ENCODE assay signal across 14 mouse cellular contexts in the genomic region with DNA sequence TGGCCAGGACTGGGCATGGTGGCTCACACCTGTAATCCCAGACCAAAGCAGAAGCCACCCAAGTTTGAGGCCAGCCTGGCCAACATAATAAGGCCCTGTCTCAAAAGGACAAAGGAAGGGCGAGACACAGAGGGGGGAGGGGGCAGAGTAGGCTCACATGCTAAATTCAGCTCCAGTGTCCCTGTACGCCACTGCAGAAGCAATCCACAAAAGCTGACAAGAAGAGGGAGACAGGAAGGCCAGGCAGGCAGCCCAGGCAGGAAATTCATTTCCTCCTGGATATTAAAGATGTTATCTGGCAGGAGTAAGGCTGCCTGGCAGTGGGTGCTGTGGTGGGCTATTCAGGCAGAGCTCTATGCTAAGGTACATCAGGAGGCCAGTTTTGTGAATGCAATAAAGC. TPM values are rescaled to one million over a fixed set of nuclear protein-coding genes. Genes with fewer than 3 reads are reported as not detected.
A peak's percentile ranks its signal among the peaks of the same experiment; 100 is the strongest.
DNase-seq lines count a peak whose midpoint lies in the region; ATAC-seq lines count a peak whose summit lies in the region.
"Had no signal": no experiment of that assay in that cellular context is flagged by ENCODE, and none has a peak within 500 bp of the region (broad histone marks: within the 10 kb centered on the region; RNA-seq: fewer than 3 reads in every experiment).

No protein-coding gene starts in this region.

- ATAC-seq in forebrain, embryonic 13.5 days, result no peak
- ATAC-seq in forebrain, embryonic 16.5 days, result no peak
- ATAC-seq in neural tube, embryonic 13.5 days (ENCODE audit: low read depth), result no peak
- no peak for ATAC-seq in neural tube, embryonic 15.5 days (ENCODE audit: low FRiP score)
- ATAC-seq: forebrain, embryonic 15.5 days; intestine, postnatal 0 days; liver, postnatal 0 days had no signal

- H3K36me3 ChIP-seq in forebrain, embryonic 13.5 days (ENCODE audit: poor library complexity, severe bottlenecking), result no peaks in the 10 kb centered on the region
- H3K36me3 ChIP-seq in forebrain, embryonic 16.5 days (ENCODE audit: control insufficient read depth, insufficient read depth), result no peaks in the 10 kb centered on the region
- no peaks in the 10 kb centered on the region for H3K36me3 ChIP-seq in neural tube, embryonic 13.5 days
- H3K36me3 ChIP-seq in neural tube, embryonic 15.5 days, result no peaks in the 10 kb centered on the region
- H3K36me3 ChIP-seq: embryonic facial prominence, embryonic 12.5 days; forebrain, embryonic 15.5 days had no signal

- 0 out of 2 replicates have a peak overlapping the region, but pooled peaks have one; percentile 5 for H3K9ac ChIP-seq in forebrain, embryonic 13.5 days
- H3K9ac ChIP-seq in forebrain, embryonic 16.5 days (replicated peaks; ENCODE audit: low read depth, low read length), result no peak overlapping the region
- 0 out of 2 replicates have a peak overlapping the region, but pooled peaks have one; percentile 22 for H3K9ac ChIP-seq in neural tube, embryonic 13.5 days
- H3K9ac ChIP-seq in neural tube, embryonic 15.5 days (replicated peaks), result no peak overlapping the region
- H3K9ac ChIP-seq: embryonic facial prominence, embryonic 12.5 days; forebrain, embryonic 15.5 days; liver, postnatal 0 days had no signal

- H3K27ac ChIP-seq in forebrain, embryonic 13.5 days, result no peak overlapping the region
- no peak overlapping the region for H3K27ac ChIP-seq in forebrain, embryonic 16.5 days (ENCODE audit: low read length)
- no peak overlapping the region for H3K27ac ChIP-seq in neural tube, embryonic 13.5 days (replicated peaks)
- H3K27ac ChIP-seq in neural tube, embryonic 15.5 days (replicated peaks), result no peak overlapping the region
- H3K27ac ChIP-seq: embryonic facial prominence, embryonic 12.5 days; forebrain, embryonic 15.5 days had no signal

- H3K4me1 ChIP-seq in forebrain, embryonic 13.5 days, result peaks cover 5% of the 10 kb centered on the region
- H3K4me1 ChIP-seq in forebrain, embryonic 16.5 days (replicated peaks; ENCODE audit: control insufficient read depth, insufficient read depth, low read length), result peaks cover 6% of the 10 kb centered on the region
- peaks cover 6% of the 10 kb centered on the region for H3K4me1 ChIP-seq in neural tube, embryonic 13.5 days (replicated peaks)
- H3K4me1 ChIP-seq in neural tube, embryonic 15.5 days, result peaks cover 8% of the 10 kb centered on the region

- peaks cover 32% of the 10 kb centered on the region for H3K27me3 ChIP-seq in forebrain, embryonic 13.5 days
- H3K27me3 ChIP-seq in forebrain, embryonic 16.5 days (replicated peaks; ENCODE audit: control insufficient read depth, insufficient read depth, low read length), result peaks cover 8% of the 10 kb centered on the region
- H3K27me3 ChIP-seq in neural tube, embryonic 13.5 days, result peaks cover 31% of the 10 kb centered on the region
- peaks cover 21% of the 10 kb centered on the region for H3K27me3 ChIP-seq in neural tube, embryonic 15.5 days (replicated peaks)

- 15% methylated on average over 2 of the region's 2 CpGs for WGBS in forebrain, embryonic 13.5 days
- WGBS in forebrain, embryonic 16.5 days, result 20% methylated on average over 2 of the region's 2 CpGs
- 12% methylated on average over 2 of the region's 2 CpGs for whole genome bisulfite sequencing in neural tube, embryonic 13.5 days
- WGBS in neural tube, embryonic 15.5 days, result 33% methylated on average over 2 of the region's 2 CpGs

- H3K4me2 ChIP-seq in forebrain, embryonic 13.5 days, result no peak overlapping the region
- H3K4me2 ChIP-seq in forebrain, embryonic 16.5 days (ENCODE audit: low read length), result no peak overlapping the region
- H3K4me2 ChIP-seq in neural tube, embryonic 13.5 days, result no peak overlapping the region
- no peak overlapping the region for H3K4me2 ChIP-seq in neural tube, embryonic 15.5 days
- H3K4me2 ChIP-seq: embryonic facial prominence, embryonic 12.5 days; forebrain, embryonic 15.5 days had no signal

- no peaks in the 10 kb centered on the region for H3K9me3 ChIP-seq in forebrain, embryonic 13.5 days (replicated peaks)
- H3K9me3 ChIP-seq in forebrain, embryonic 16.5 days (ENCODE audit: control insufficient read depth, low read length), result no peaks in the 10 kb centered on the region
- H3K9me3 ChIP-seq in neural tube, embryonic 13.5 days, result no peaks in the 10 kb centered on the region
- H3K9me3 ChIP-seq in neural tube, embryonic 15.5 days (replicated peaks), result no peaks in the 10 kb centered on the region
- H3K9me3 ChIP-seq: embryonic facial prominence, embryonic 12.5 days; forebrain, embryonic 15.5 days had no signal

- peak; percentile 67 for DNase-seq in kidney, postnatal 10 days
- DNase-seq in lung, postnatal 4 days, result peak; percentile 60 to 80
- no peak for DNase-seq in left cerebral cortex, adult 8-10 months (ENCODE audit: low spot score in 2 of 2)
- no peak for DNase-seq in right cerebral cortex, postnatal 14 days
- DNase-seq: cerebellum, adult 2 months; liver, postnatal 0 days had no signal

- no peak overlapping the region for H3K4me3 ChIP-seq in forebrain, embryonic 13.5 days
- no peak overlapping the region for H3K4me3 ChIP-seq in forebrain, embryonic 16.5 days (replicated peaks; ENCODE audit: low read length)
- no peak overlapping the region for H3K4me3 ChIP-seq in neural tube, embryonic 13.5 days
- no peak overlapping the region for H3K4me3 ChIP-seq in neural tube, embryonic 15.5 days (replicated peaks)
- H3K4me3 ChIP-seq: embryonic facial prominence, embryonic 12.5 days; forebrain, embryonic 15.5 days had no signal

RNA-seq across cellular contexts. Expression of gene Rmdn3, which starts 4.4 kb away (rescaled TPM):
- 44.7 and 49.6 TPM in 2 replicates for polyA plus RNA-seq in forebrain, embryonic 13.5 days (2015; fragmentation: Nextera tagmentation; extraction: Ambion mirVana)
- polyA plus RNA-seq in forebrain, embryonic 16.5 days (2015; fragmentation: Nextera tagmentation; extraction: Ambion mirVana), result 59.6 and 65.3 TPM in 2 replicates
- polyA plus RNA-seq in neural tube, embryonic 13.5 days (2015; fragmentation: Nextera tagmentation; extraction: Ambion mirVana), result 42.3 and 43.9 TPM in 2 replicates
- 47.7 and 49.0 TPM in 2 replicates for polyA plus RNA-seq in neural tube, embryonic 15.5 days (2015; fragmentation: Nextera tagmentation; extraction: Ambion mirVana)
- 10 to 100 TPM; 39.4 to 58.8 (median 48.2) TPM for total RNA-seq in left cerebral cortex, adult 8-10 months (2022)

RNA-seq across cellular contexts. Expression of gene Gchfr, which starts 6.3 kb away (rescaled TPM):
- 1.7 and 2.5 TPM in 2 replicates for polyA plus RNA-seq in forebrain, embryonic 13.5 days (2015; fragmentation: Nextera tagmentation; extraction: Ambion mirVana)
- polyA plus RNA-seq in forebrain, embryonic 16.5 days (2015; fragmentation: Nextera tagmentation; extraction: Ambion mirVana), result 0.47 and 0.55 TPM in 2 replicates
- polyA plus RNA-seq in neural tube, embryonic 13.5 days (2015; fragmentation: Nextera tagmentation; extraction: Ambion mirVana), result 1.2 and 2.3 TPM in 2 replicates
- polyA plus RNA-seq in neural tube, embryonic 15.5 days (2015; fragmentation: Nextera tagmentation; extraction: Ambion mirVana), result 4.6 TPM in 2 replicates
- total RNA-seq in left cerebral cortex, adult 8-10 months (2022), result not detected

RNA-seq across cellular contexts. Expression of gene Gm14137, which starts 13.1 kb away (rescaled TPM):
- 0.88 and 0.93 TPM in 2 replicates for polyA plus RNA-seq in forebrain, embryonic 13.5 days (2015; fragmentation: Nextera tagmentation; extraction: Ambion mirVana)
- 1.1 and 1.3 TPM in 2 replicates for polyA plus RNA-seq in forebrain, embryonic 16.5 days (2015; fragmentation: Nextera tagmentation; extraction: Ambion mirVana)
- 0.50 and 0.66 TPM in 2 replicates for polyA plus RNA-seq in neural tube, embryonic 13.5 days (2015; fragmentation: Nextera tagmentation; extraction: Ambion mirVana)
- 0.69 and 0.78 TPM in 2 replicates for polyA plus RNA-seq in neural tube, embryonic 15.5 days (2015; fragmentation: Nextera tagmentation; extraction: Ambion mirVana)
- total RNA-seq in left cerebral cortex, adult 8-10 months (2022), result under 1 TPM in 1 of 4 experiments, not detected in 3; 0.16 TPM
- total RNA-seq: left cerebral cortex, postnatal 10 days had no signal
- polyA plus RNA-seq: cerebellum, adult 2 months had no signal

RNA-seq across cellular contexts. Expression of gene Zfyve19, which starts 47.2 kb away (rescaled TPM):
- 49.3 and 53.9 TPM in 2 replicates for polyA plus RNA-seq in forebrain, embryonic 13.5 days (2015; fragmentation: Nextera tagmentation; extraction: Ambion mirVana)
- polyA plus RNA-seq in forebrain, embryonic 16.5 days (2015; fragmentation: Nextera tagmentation; extraction: Ambion mirVana), result 66.2 and 66.9 TPM in 2 replicates
- 54.8 and 58.9 TPM in 2 replicates for polyA plus RNA-seq in neural tube, embryonic 13.5 days (2015; fragmentation: Nextera tagmentation; extraction: Ambion mirVana)
- 64.2 and 68.0 TPM in 2 replicates for polyA plus RNA-seq in neural tube, embryonic 15.5 days (2015; fragmentation: Nextera tagmentation; extraction: Ambion mirVana)
- total RNA-seq in left cerebral cortex, adult 8-10 months (2022), result 10 to 100 TPM; 29.3 to 44.8 (median 35.4) TPM

RNA-seq across cellular contexts. Expression of gene Dnajc17, which starts 47.3 kb away (rescaled TPM):
- 25.0 and 25.2 TPM in 2 replicates for polyA plus RNA-seq in forebrain, embryonic 13.5 days (2015; fragmentation: Nextera tagmentation; extraction: Ambion mirVana)
- polyA plus RNA-seq in forebrain, embryonic 16.5 days (2015; fragmentation: Nextera tagmentation; extraction: Ambion mirVana), result 21.3 and 24.6 TPM in 2 replicates
- polyA plus RNA-seq in neural tube, embryonic 13.5 days (2015; fragmentation: Nextera tagmentation; extraction: Ambion mirVana), result 20.4 and 24.4 TPM in 2 replicates
- polyA plus RNA-seq in neural tube, embryonic 15.5 days (2015; fragmentation: Nextera tagmentation; extraction: Ambion mirVana), result 23.9 and 26.1 TPM in 2 replicates
- total RNA-seq in left cerebral cortex, adult 8-10 months (2022), result 10 to 100 TPM; 15.9 to 21.6 (median 19.1) TPM

Comparison
In these comparisons a context has a peak if more than half of its experiments do, and no peak if none do; other contexts are left out.
1. H3K9ac ChIP-seq: peak in forebrain, embryonic 13.5 days (single experiment) and neural tube, embryonic 13.5 days (single experiment); none in forebrain, embryonic 16.5 days (single experiment) and neural tube, embryonic 15.5 days (single experiment).
2. DNase-seq: peak in kidney, postnatal 10 days (single experiment) and lung, postnatal 4 days (2 of 2); none in left cerebral cortex, adult 8-10 months (0 of 2) and right cerebral cortex, postnatal 14 days (single experiment).